Mouse (Mus musculus) liver, adult (tissue): ENCODE measurements at regions not wholly inside any gene's neighbourhood (a gene's known extent, or its start where the extent isn't known, plus 50 kb on each side); places are given as distances from the start of the nearest gene placed in this dataset.

ENCODE experiments used
- GATA4 ChIP-seq: IDR thresholded peaks from 2 replicates; pipeline ENCODE4 v1.6.1; 2014; ENCODE audit warnings: mild to moderate bottlenecking, low read length; ENCODE audit not compliant: insufficient replicate concordance

DNA sequence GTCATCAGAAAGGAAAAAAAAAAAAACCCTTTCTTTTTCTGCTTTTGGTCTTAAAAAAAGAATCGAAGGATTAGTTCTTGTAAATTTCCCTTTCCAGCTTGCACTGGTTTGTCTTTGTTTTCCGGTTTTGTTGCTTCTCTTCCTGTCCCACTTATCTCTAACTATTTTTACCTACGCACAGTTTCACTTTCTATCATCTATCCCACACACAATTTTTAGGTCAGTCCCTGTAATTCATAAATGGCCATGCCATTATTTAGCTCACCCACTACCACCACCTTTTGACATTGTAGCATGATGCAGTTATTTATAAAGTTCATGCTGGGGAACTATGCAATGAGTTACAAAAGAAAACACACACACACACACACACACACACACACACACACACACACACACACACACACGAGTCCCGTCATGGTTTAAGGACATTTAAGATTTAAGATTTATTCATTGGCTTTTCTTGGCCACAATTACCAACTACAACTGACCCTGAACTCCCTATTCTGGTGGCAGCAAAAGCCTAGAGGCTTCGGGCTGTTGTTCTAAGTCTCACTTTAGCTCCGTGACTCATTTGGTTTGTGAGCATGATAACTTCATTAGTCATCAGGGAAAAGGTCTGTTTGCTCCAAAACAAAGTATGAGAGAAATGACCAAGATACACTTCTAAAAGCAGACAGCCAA lies 164.6 kb upstream of the Gm10131 start:
- peak; percentile 44; the same call in 1 of the 2 replicates for TF ChIP-seq GATA4

DNA sequence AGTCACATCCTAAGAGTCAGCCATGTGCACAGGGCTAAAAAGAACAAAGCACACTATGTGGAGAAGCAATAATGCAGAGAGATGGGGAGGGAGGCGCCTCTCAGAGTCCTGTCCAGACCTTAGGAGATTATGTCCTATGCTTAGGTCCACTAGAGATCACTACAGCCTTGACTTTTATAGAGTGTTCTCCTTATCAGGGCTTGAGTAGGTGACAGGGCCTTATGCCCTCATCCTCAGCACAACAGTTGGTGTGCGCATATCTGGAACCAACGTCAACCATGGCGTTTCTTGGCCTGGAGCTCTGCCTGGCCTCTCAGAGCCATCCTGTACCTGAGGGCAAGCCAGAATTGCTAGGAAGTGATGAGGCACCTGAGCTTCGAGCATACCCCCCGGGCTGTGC lies 162.6 kb upstream of the Gm10131 start:
- no peak for TF ChIP-seq GATA4

DNA sequence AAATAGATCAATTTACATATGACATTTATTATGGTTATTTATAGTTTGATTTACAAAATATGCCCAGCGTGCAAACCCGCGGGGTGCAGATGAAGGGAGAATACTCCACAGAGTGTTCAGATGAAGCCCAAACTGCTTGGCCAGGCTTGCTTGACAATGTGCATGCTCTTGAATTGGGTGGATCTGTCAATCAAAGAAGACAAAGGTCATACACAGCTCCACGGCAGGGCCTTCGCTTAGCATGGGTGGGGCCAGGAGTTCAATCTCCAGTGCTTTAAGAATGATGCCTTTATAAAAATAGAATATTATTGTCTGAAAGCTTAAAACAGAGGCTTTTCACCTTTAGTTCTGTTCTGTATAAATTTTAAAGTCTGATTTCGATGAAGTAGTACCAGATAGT lies 158.3 kb upstream of the Gm10131 start:
- no peak for TF ChIP-seq GATA4

DNA sequence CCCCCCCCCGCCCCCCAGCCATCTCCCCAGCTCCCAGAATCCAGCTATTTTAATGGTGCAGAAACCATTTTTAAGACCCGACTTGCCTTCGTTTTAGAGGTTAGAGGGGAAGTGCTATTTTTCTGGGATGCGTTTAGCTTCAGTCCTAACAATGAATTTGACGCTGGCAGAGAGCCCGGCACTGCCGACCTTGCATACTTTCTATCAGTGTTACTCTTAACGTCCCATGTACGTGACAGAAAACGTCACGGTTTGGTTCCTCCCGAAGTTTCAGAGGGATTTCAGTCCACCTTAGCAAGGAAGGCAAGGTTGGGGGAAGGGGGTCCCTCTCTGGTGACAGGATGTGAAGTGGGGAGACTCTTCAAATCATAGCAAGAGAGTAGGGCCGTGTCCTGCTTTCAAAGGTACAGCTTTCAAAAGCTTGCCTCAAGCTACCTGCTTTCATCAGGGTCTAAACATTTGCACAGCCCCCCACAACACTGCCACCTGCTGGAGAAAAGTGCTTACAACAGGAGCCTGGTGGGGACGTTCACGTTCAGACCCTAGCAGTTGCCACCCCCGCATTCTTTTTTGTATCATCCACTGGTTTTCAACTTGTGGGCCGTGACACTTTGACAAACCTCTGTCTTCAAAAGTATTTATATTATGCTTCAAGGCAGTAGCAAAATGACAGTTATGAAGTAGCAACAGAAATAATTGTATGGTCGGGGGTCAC lies 157.4 kb upstream of the Gm10131 start:
- no peak for TF ChIP-seq GATA4

DNA sequence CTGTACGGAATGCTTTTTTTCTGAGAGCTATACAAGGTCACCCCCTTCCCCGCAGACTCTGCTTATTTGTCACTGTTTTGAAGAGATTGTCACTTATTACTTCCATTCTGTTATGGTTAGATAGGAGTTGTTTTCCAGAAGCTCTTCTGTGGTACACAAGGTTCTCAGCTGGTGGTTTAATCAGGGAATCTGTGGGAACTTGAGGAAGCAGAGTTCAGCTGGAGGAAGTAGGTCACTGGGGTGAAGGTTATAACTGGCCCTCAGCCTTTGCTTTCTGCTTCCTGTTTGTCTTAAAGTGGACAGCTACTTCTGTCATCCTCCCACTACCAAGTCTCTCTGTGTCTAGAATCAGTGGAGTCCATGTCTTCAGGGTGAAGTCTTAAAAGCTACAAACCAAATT lies 143.4 kb upstream of the Gm10131 start:
- TF ChIP-seq GATA4, result peak; percentile 98

DNA sequence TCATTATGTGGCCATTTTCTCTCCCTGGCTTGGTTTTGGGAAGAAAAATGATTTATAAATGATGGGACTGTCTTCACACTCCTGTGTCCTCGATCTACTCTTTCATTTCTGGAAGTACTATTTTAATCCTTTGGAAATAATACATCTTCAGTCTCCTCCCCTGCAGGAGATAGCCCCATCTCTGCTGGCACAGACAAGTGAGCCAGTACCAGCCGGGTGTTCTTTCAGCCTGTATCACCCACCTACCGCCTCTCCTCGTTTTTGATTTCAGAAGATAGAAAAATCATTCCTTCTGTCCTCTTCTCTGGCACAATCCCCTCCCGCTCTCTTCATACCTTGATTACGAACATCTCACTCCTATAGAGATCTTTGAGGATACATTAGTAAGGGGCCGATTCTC lies 140.4 kb upstream of the Gm10131 start:
- no peak for TF ChIP-seq GATA4

DNA sequence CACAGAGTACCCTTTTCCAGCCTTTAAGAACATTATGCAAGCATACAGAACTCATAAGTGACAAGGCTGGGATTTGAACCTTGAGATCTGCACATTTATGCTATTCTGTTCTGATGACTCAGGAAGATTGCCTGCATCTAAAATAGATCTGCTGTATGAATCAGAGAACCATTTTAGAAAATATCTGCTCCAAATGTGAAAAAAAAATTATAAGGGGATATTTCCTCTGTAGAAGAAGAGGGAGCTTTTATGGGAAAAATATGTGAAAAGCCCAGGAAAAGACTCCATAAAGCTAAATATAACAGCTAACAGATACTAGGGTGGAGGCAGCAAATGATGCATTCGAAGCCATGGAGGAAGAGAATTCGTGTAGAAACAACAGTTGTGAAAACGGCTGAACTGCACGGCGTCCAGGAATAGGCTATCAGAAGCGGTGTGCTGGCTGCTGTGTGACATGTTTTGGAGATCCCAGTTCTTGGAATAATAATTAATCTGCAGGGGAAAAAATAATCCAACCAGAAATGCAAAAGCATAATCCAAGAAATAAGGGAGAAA lies 127.9 kb upstream of the Gm10131 start:
- TF ChIP-seq GATA4, result no peak

DNA sequence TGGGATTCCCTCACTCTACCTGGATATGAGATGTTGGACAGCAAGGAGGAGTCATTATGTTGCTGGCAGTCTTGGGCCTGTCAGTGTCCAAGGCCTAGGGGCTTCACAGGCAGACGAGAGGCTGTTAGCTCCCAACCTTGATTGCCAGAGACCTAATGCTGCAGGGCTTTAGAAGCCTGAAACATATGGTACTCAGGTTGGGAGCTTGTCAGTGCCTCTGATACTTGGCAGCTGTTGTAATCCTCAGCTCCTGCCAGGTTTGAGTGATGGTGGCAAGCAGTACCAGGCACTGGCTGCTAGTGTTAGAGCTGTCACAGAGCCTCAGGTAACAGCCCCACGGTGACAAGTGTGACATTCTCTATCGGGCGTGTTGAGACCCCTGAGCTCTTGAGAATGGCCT lies 122.2 kb upstream of the Gm10131 start:
- TF ChIP-seq GATA4, result no peak

DNA sequence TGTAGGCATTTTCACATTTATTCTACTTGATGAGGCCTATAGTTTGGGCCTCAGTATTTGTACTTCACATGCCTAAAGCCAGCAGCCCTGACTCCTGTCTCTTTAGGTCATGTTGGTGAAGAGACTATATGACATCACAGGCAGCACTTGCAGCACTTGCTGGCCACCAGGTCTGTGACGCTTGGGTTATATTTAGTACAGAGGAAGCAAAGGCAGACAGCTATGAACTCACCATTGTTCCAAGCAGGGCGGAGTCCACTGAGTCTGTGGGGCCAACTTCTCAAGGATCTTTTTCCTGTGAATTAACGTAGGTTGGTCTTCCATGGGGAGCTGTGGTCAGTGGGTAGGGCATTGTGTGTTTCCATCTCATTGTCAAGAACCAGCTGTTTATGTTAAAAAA lies 117.9 kb upstream of the Gm10131 start:
- TF ChIP-seq GATA4, result no peak

DNA sequence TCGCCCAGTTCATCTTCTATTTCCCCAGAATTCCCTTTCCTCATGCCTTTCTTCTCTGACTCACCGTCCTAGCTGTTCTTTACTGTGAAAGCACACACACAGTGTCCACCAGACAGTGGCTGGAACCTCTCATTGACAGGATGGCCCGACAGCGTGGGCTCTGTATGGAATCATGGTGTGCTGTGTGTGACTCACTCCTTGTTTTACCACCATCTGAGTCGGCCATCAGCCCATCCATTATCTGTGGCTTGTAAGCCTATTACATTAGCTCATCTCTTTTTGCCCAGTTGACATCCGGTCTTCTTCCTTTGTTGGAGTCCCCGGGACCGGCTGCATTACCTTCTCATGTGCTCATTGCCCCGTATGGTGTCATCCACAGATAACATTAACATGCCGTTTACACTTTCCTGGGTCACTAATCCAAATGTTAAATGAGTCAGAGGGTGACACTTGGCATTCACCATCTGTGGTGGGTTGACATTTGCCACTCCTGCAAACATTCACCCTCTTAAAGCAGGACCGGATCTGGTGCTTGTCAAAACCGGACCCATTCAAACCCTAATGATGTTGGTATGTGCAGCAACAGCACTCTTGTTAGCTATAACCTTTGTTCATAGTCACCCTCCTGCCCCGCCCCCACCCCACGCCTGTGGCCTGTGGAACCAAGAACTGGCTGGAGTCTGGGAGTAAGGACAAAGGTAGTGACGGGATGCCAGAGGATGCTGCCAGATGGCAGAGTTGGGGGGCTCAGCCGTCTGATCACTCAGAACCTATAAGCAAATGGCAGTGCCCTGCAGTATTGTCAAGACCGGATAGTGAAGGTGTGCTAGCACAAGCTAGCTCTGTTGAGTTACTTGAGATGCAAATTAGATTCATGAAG lies 113.7 kb upstream of the Gm10131 start:
- TF ChIP-seq GATA4, result no peak

DNA sequence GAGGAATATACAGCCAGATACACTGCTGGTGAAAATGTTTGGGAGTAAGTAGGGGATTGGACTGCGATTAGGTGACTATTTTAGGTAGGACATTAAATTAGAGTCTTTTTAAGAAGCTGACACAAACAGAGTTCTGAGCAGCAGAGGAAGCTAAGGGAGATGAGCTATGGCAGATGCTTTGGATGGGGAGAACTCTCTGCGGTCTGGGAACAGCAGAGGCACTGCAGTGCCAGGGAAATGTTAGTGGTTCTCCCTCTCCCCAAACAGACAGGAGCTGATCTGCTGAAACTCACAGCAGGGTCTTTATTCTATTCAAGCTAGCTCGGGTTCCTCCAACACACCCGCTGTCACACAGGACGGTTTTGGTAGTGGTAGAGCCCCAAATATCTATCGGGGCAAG lies 110.7 kb upstream of the Gm10131 start:
- no peak for TF ChIP-seq GATA4
